9 mouse cellular contexts compared by ENCODE assay signal in genomic region chr19:57031582-57031981, GRCm38 (mm10). TPM values are rescaled to one million over a fixed set of nuclear protein-coding genes. Genes with fewer than 3 reads are reported as not detected.
DNase-seq lines count a peak whose midpoint lies in the region; ATAC-seq and TF ChIP-seq lines count a peak whose summit lies in the region.
"Had no signal": no experiment of that assay in that cellular context is flagged by ENCODE, and none has a peak within 500 bp of the region (broad histone marks: within the 10 kb centered on the region; RNA-seq: fewer than 3 reads in every experiment).

No protein-coding gene starts in this region.

- H3K27ac ChIP-seq in forebrain, postnatal 0 days (ENCODE audit: low read depth, low read length) = no peak overlapping the region
- no peak overlapping the region for H3K27ac ChIP-seq in forebrain, embryonic 16.5 days (ENCODE audit: low read length)
- no peak overlapping the region for H3K27ac ChIP-seq in cortical plate, adult 2 months (ENCODE audit: insufficient read depth, low read length)
- H3K27ac ChIP-seq: liver, embryonic 15.5 days had no signal

- intact Hi-C loops in heart, postnatal 36 days (cut with DNase I) = loop anchor here (1.0 to 10.0 kb wide), 2 partner anchors 112 to 607 kb away; no protein-coding TSS in a partner anchor

- ATAC-seq in forebrain, postnatal 0 days = no peak; the same call in 1 of the 2 replicates
- ATAC-seq in forebrain, embryonic 16.5 days = no peak

- no peaks in the 10 kb centered on the region for H3K27me3 ChIP-seq in forebrain, postnatal 0 days (ENCODE audit: insufficient read depth, low read length)
- H3K27me3 ChIP-seq in forebrain, embryonic 16.5 days (replicated peaks; ENCODE audit: control insufficient read depth, insufficient read depth, low read length) = no peaks in the 10 kb centered on the region
- H3K27me3 ChIP-seq: liver, embryonic 15.5 days had no signal

- TF ChIP-seq CTCF in forebrain, postnatal 0 days (IDR thresholded peaks at IDR 0.05; ENCODE audit: low read depth) = peak; percentile 71
- TF ChIP-seq CTCF in cortical plate, adult 2 months (IDR thresholded peaks at IDR 0.05; ENCODE audit: extremely low read depth, insufficient read depth, low read length) = peak; percentile 65

- 0 out of 2 replicates have a peak, but pooled peaks cover 4% of the 10 kb centered on the region for H3K9me3 ChIP-seq in forebrain, postnatal 0 days (ENCODE audit: low read length)
- no peaks in the 10 kb centered on the region for H3K9me3 ChIP-seq in forebrain, embryonic 16.5 days (ENCODE audit: control insufficient read depth, low read length)
- H3K9me3 ChIP-seq: liver, embryonic 15.5 days had no signal

- no peak overlapping the region for H3K4me2 ChIP-seq in forebrain, postnatal 0 days (ENCODE audit: low read depth)
- no peak overlapping the region for H3K4me2 ChIP-seq in forebrain, embryonic 16.5 days (ENCODE audit: low read length)
- H3K4me2 ChIP-seq: liver, embryonic 15.5 days had no signal

- H3K4me1 ChIP-seq in forebrain, postnatal 0 days (ENCODE audit: insufficient read depth) = no peaks in the 10 kb centered on the region
- H3K4me1 ChIP-seq in forebrain, embryonic 16.5 days (replicated peaks; ENCODE audit: control insufficient read depth, insufficient read depth, low read length) = no peaks in the 10 kb centered on the region
- H3K4me1 ChIP-seq in cortical plate, adult 2 months (ENCODE audit: control insufficient read depth, insufficient read depth, low read length) = no peaks in the 10 kb centered on the region
- H3K4me1 ChIP-seq: liver, embryonic 15.5 days had no signal

- TF ChIP-seq POLR2A in cortical plate, adult 2 months (IDR thresholded peaks at IDR 0.05; ENCODE audit: extremely low read depth, insufficient read depth, low read length) = no peak

- WGBS in forebrain, postnatal 0 days = 68% methylated on average over 4 of the region's 4 CpGs
- WGBS in forebrain, embryonic 16.5 days = 74% methylated on average over 4 of the region's 4 CpGs

- DNase-seq in forebrain, postnatal 0 days = peak; percentile 40
- DNase-seq in T-cell, adult 2 months (ENCODE audit: low spot score) = peak; percentile 48
- DNase-seq in heart, postnatal 36 days = peak; percentile 59 to 62
- peak; percentile 39 to 58 for DNase-seq in layer of hippocampus, postnatal 14 days (ENCODE audit: low spot score in 2 of 2)
- DNase-seq in mesoderm, embryonic 11.5 days (ENCODE audit: low read depth, low spot score) = peak; percentile 64
- peak; percentile 29 for DNase-seq in telencephalon, adult 2 months (ENCODE audit: low read depth, low spot score)

- H3K9ac ChIP-seq in forebrain, postnatal 0 days = no peak overlapping the region
- H3K9ac ChIP-seq in forebrain, embryonic 16.5 days (replicated peaks; ENCODE audit: low read depth, low read length) = no peak overlapping the region
- H3K9ac ChIP-seq: liver, embryonic 15.5 days had no signal

- H3K4me3 ChIP-seq in forebrain, postnatal 0 days (ENCODE audit: low read depth, low read length) = no peak overlapping the region
- no peak overlapping the region for H3K4me3 ChIP-seq in forebrain, embryonic 16.5 days (replicated peaks; ENCODE audit: low read length)
- H3K4me3 ChIP-seq in cortical plate, adult 2 months (ENCODE audit: insufficient read depth, low read length) = no peak overlapping the region
- H3K4me3 ChIP-seq: liver, embryonic 15.5 days had no signal

- H3K36me3 ChIP-seq in forebrain, postnatal 0 days (ENCODE audit: insufficient read depth) = peaks cover 7% of the 10 kb centered on the region; the same call in 1 of the 2 replicates
- no peaks in the 10 kb centered on the region; the same call in 1 of the 2 replicates for H3K36me3 ChIP-seq in forebrain, embryonic 16.5 days (ENCODE audit: control insufficient read depth, insufficient read depth)
- H3K36me3 ChIP-seq: liver, embryonic 15.5 days had no signal

RNA-seq across cellular contexts. Expression of gene Afap1l2, which starts 23.6 kb away (rescaled TPM):
- 11.6 and 12.7 TPM in 2 replicates for total RNA-seq in forebrain, postnatal 0 days (2014; rRNA removed)
- polyA plus RNA-seq in forebrain, postnatal 0 days (2015; fragmentation: Nextera tagmentation; extraction: Ambion mirVana) = 8.5 and 10.1 TPM in 2 replicates
- 8.9 and 9.9 TPM in 2 replicates for polyA plus RNA-seq in forebrain, embryonic 16.5 days (2015; fragmentation: Nextera tagmentation; extraction: Ambion mirVana)
- polyA plus RNA-seq in cortical plate, adult 2 months (2012; rRNA removed) = 5.8 and 7.0 TPM in 2 replicates
- 1 to 10 TPM; 4.6 to 4.9 TPM for total RNA-seq in heart, postnatal 36 days (2021)
- total RNA-seq in layer of hippocampus, postnatal 14 days (2021) = 10 to 100 TPM; 20.0 to 21.3 TPM
